Mouse (Mus musculus) MEL (cell line): Measurements from ENCODE around the gene Tmem184b. TPM values are rescaled to one million over a fixed set of nuclear protein-coding genes. Genes with fewer than 3 reads are reported as not detected.

ENCODE experiments used
- DNase-seq: peaks from one replicate; pipeline ENCODE4 v3.0.0; 2011; ENCODE audit warnings: low read depth, low spot score
- H3K27ac ChIP-seq: 2 replicates; pipeline ENCODE4 v1.5.1; 2012; ENCODE audit warnings: low read depth, mild to moderate bottlenecking, control low read depth, low read length, moderate library complexity; ENCODE audit not compliant: control insufficient read depth
- H3K27me3 ChIP-seq, 2 experiments: fragments of 150-350 bp in 1 of 2; sonication (generic) in 1 of 2; 2 replicates each; pipeline ENCODE4 v1.6.1; 2012; ENCODE audit warnings: low read length in 2 of 2, mild to moderate bottlenecking in 2 of 2, improper control_type of control experiment in 1 of 2, moderate library complexity in 1 of 2; ENCODE audit not compliant: insufficient read depth in 2 of 2, control insufficient read depth in 1 of 2
- H3K36me3 ChIP-seq, 2 experiments: 2 replicates each; pipeline ENCODE4 v1.6.1; 2012 to 2014; ENCODE audit warnings: low read length in 2 of 2, improper control_type of control experiment in 1 of 2, inconsistent platforms in 1 of 2, mild to moderate bottlenecking in 1 of 2; ENCODE audit not compliant: insufficient read depth in 2 of 2, control insufficient read depth in 1 of 2
- H3K4me1 ChIP-seq, 2 experiments: fragments of 150-350 bp in 1 of 2; sonication (generic) in 1 of 2; 2 replicates each; pipeline ENCODE4 v1.6.1; 2012; ENCODE audit warnings: low read length in 2 of 2, improper control_type of control experiment in 1 of 2, mild to moderate bottlenecking in 1 of 2; ENCODE audit not compliant: insufficient read depth in 2 of 2, control insufficient read depth in 1 of 2
- H3K4me3 ChIP-seq, 2 experiments: fragments of 150-350 bp in 1 of 2; sonication (generic) in 1 of 2; 2 replicates each; pipeline ENCODE4 v1.5.1; 2012; ENCODE audit warnings: low read depth in 2 of 2, low read length in 2 of 2, mild to moderate bottlenecking in 2 of 2, moderate library complexity in 2 of 2, control low read depth in 1 of 2, improper control_type of control experiment in 1 of 2; ENCODE audit not compliant: control insufficient read depth in 1 of 2, insufficient read depth in 1 of 2
- H3K79me2 ChIP-seq: 2 replicates; pipeline ENCODE4 v1.6.1; 2012; ENCODE audit warnings: mild to moderate bottlenecking, low read length, moderate library complexity; ENCODE audit not compliant: control insufficient read depth, poor library complexity, insufficient read depth
- H3K9ac ChIP-seq: 2 replicates; pipeline ENCODE4 v1.6.1; 2012; ENCODE audit warnings: low read depth, mild to moderate bottlenecking, control low read depth, low read length, moderate library complexity; ENCODE audit not compliant: control insufficient read depth, poor library complexity, severe bottlenecking
- H3K9me3 ChIP-seq: fragments of 150-350 bp; sonication (generic); replicated peaks from 2 replicates; pipeline ENCODE4 v1.6.1; 2012; ENCODE audit warnings: mild to moderate bottlenecking, low read length, improper control_type of control experiment, moderate library complexity; ENCODE audit not compliant: insufficient read depth
- ELF1 ChIP-seq: IDR thresholded peaks from 2 replicates; pipeline ENCODE4 v1.6.1; 2014; ENCODE audit warnings: low read depth, mild to moderate bottlenecking, inconsistent platforms, low read length, improper control_type of control experiment, moderate library complexity
- EP300 ChIP-seq, 2 experiments: IDR thresholded peaks; 2 replicates each; pipeline ENCODE4 v1.6.1; 2011; ENCODE audit warnings: improper control_type of control experiment in 2 of 2, low read length in 2 of 2, low read depth in 1 of 2, mild to moderate bottlenecking in 1 of 2
- ETS1 ChIP-seq: IDR thresholded peaks from 2 replicates; pipeline ENCODE4 v1.6.1; 2012; ENCODE audit warnings: low read depth, mild to moderate bottlenecking, inconsistent platforms, low read length, improper control_type of control experiment, moderate library complexity
- GATA1 ChIP-seq: IDR thresholded peaks from 2 replicates; pipeline ENCODE4 v1.6.1; 2011; ENCODE audit warnings: low read depth, low read length, improper control_type of control experiment
- KAT2A ChIP-seq: conservative IDR thresholded peaks from 2 replicates; pipeline ENCODE4 v1.6.1; 2012; ENCODE audit warnings: low read depth, low read length, improper control_type of control experiment, inconsistent platforms
- MAFK ChIP-seq: IDR thresholded peaks from 2 replicates; pipeline ENCODE4 v1.6.1; 2011; ENCODE audit warnings: low read depth, mild to moderate bottlenecking, low read length, improper control_type of control experiment, borderline replicate concordance
- MAX ChIP-seq: IDR thresholded peaks from 2 replicates; pipeline ENCODE4 v1.6.1; 2011; ENCODE audit warnings: low read length, improper control_type of control experiment
- MXI1 ChIP-seq: IDR thresholded peaks from 2 replicates; pipeline ENCODE4 v1.6.1; 2011; ENCODE audit warnings: mild to moderate bottlenecking, low read depth, low read length, improper control_type of control experiment
- POLR2AphosphoS5 ChIP-seq: IDR thresholded peaks from 2 replicates; pipeline ENCODE4 v1.6.1; 2012; ENCODE audit warnings: low read depth, borderline replicate concordance, mild to moderate bottlenecking, inconsistent platforms, low read length, moderate library complexity, mixed read lengths
- SIN3A ChIP-seq: IDR thresholded peaks from 2 replicates; pipeline ENCODE4 v1.6.1; 2012; ENCODE audit warnings: low read length, improper control_type of control experiment, inconsistent platforms
- TAL1 ChIP-seq: IDR thresholded peaks from 2 replicates; pipeline ENCODE4 v1.6.1; 2012; ENCODE audit warnings: mild to moderate bottlenecking, inconsistent platforms, low read length, moderate library complexity, mixed read lengths
- TBP ChIP-seq: IDR thresholded peaks from 2 replicates; pipeline ENCODE4 v1.8.0; 2011; ENCODE audit warnings: low read depth, low read length, improper control_type of control experiment
- polyA plus RNA-seq, 2 experiments: library from polyadenylated mRNA; stranded (reverse) in 1 of 2; unstranded in 1 of 2; fragments of >175 nt in 1 of 2; fragments of >200 nt in 1 of 2; gene quantifications; 2 replicates each; pipeline versions ENCODE4 v1.2.1 to v1.2.4; 2012; ENCODE audit warnings: low replicate concordance in 2 of 2, low read depth in 1 of 2; ENCODE audit not compliant: insufficient read length in 2 of 2, insufficient read depth in 1 of 2, missing spikeins in 1 of 2
- total RNA-seq: library from RNA; depleted of rRNA; stranded (reverse); fragments of 300-350 nt; gene quantifications from 2 replicates; pipeline ENCODE4 v1.2.3, GENCODE M21; 2012

The Tmem184b gene
- total and polyA plus RNA-seq, 3 experiments: 7.5 to 28.4 TPM; not detected in 1

GRCm38 (mm10) chr15:79400134-79400974 is 3.0 kb downstream of the Tmem184b start:
- Histone ChIP-seq H3K4me3 (no peak overlapping the region), H3K36me3 (peaks cover 0 to 5% of the 10 kb centered on the region in 2 experiments; a peak in 1 of 4 replicates), H3K4me1 (peaks cover 0 to 20% of the 10 kb centered on the region in 2 experiments), H3K79me2 (peaks cover 10% of the 10 kb centered on the region), H3K27me3 (no peaks in the 10 kb centered on the region), H3K9me3 (no peaks in the 10 kb centered on the region)
- peak; percentile 33 for DNase-seq
- TF ChIP-seq TBP (no peak), ELF1 (no peak), ETS1 (no peak), TAL1 (peak; percentile 41)
- TF ChIP-seq, all 39 proteins: peak for 1
- Histone ChIP-seq H3K27ac (no peak overlapping the region), H3K9ac (no peak overlapping the region)

- H3K4me3 ChIP-seq: no peak overlapping the region
- peaks cover 0 to 20% of the 10 kb centered on the region in 2 experiments for H3K4me1 ChIP-seq
- peaks cover 10% of the 10 kb centered on the region for H3K79me2 ChIP-seq
- H3K9ac ChIP-seq: no peak overlapping the region
- no peak for TF ChIP-seq GATA1
- TF ChIP-seq MAX: no peak
- TF ChIP-seq MAFK: no peak
- TF ChIP-seq EP300 (IDR thresholded peaks at IDR 0.05; ENCODE audit: low read depth in 1 of 2, low read length in 2 of 2): no peak
- no peak for TF ChIP-seq MXI1
- TF ChIP-seq KAT2A: no peak
- TF ChIP-seq SIN3A: no peak
- no peak for TF ChIP-seq POLR2AphosphoS5
- TF ChIP-seq, all 39 proteins: peak for 0
- no peaks in the 10 kb centered on the region for H3K9me3 ChIP-seq
- H3K36me3 ChIP-seq: peaks cover 0 to 5% of the 10 kb centered on the region in 2 experiments; a peak in 1 of 4 replicates
- H3K27ac ChIP-seq: no peak overlapping the region
- no peak for DNase-seq
- no peaks in the 10 kb centered on the region for H3K27me3 ChIP-seq
These were observed 3.9 kb downstream of the Tmem184b start for GRCm38 (mm10) chr15:79399231-79400052.
